12 mouse cellular contexts compared by ENCODE assay signal in genomic region chr17:89933950-89934349, GRCm38 (mm10).
"Had no signal": no experiment of that assay in that cellular context is flagged by ENCODE, and none has a peak within 500 bp of the region (broad histone marks: within the 10 kb centered on the region; RNA-seq: fewer than 3 reads in every experiment).

No protein-coding gene starts in this region.

- DNase-seq: kidney, postnatal 25 days; lung, embryonic 14.5 days; lung, postnatal 10 days; right cerebral cortex, postnatal 4 days; thymus, postnatal 36 days had no signal

- H3K9ac ChIP-seq: kidney, embryonic 15.5 days; limb, embryonic 15.5 days; liver, embryonic 12.5 days; lung, embryonic 14.5 days; midbrain, embryonic 13.5 days had no signal

- H3K9me3 ChIP-seq: kidney, embryonic 15.5 days; limb, embryonic 15.5 days; liver, embryonic 12.5 days; megakaryocyte, embryonic 14.5 days; midbrain, embryonic 13.5 days had no signal

- H3K4me1 ChIP-seq: kidney, embryonic 15.5 days; limb, embryonic 15.5 days; liver, embryonic 12.5 days; megakaryocyte, embryonic 14.5 days; midbrain, embryonic 13.5 days had no signal

- H3K4me3 ChIP-seq: kidney, embryonic 15.5 days; left cerebral cortex, adult 2 months; limb, embryonic 15.5 days; liver, embryonic 12.5 days; megakaryocyte, embryonic 14.5 days; midbrain, embryonic 13.5 days had no signal

- H3K4me2 ChIP-seq: kidney, embryonic 15.5 days; limb, embryonic 15.5 days; liver, embryonic 12.5 days; lung, embryonic 14.5 days; midbrain, embryonic 13.5 days had no signal

- H3K27me3 ChIP-seq: kidney, embryonic 15.5 days; limb, embryonic 15.5 days; liver, embryonic 12.5 days; megakaryocyte, embryonic 14.5 days; midbrain, embryonic 13.5 days had no signal

- ATAC-seq: liver, embryonic 12.5 days; midbrain, embryonic 13.5 days had no signal

- H3K36me3 ChIP-seq: kidney, embryonic 15.5 days; limb, embryonic 15.5 days; liver, embryonic 12.5 days; midbrain, embryonic 13.5 days had no signal

- H3K27ac ChIP-seq: kidney, embryonic 15.5 days; left cerebral cortex, adult 2 months; limb, embryonic 15.5 days; liver, embryonic 12.5 days; macrophage; midbrain, embryonic 13.5 days had no signal
